Mouse (Mus musculus) natural killer cell, adult 2 months (primary cell): ENCODE results near the gene Rhox4a.
"Not testable (repeated sequence)": the region's sequence is repeated elsewhere in the genome, so short reads cannot be mapped to it uniquely, and the experiment has no call there.

Experiments used
- DNase-seq, 2 experiments: peaks; one replicate each; pipeline ENCODE4 v3.0.0; 2022; ENCODE audit warnings: low spot score in 2 of 2

Gene Rhox4a

GRCm38 (mm10) chrX:37265038-37265437, at the start of gene Rhox4a:
Rhox4a (plus strand) TSS chrX:37265338.
- DNase-seq: not testable (repeated sequence)

GRCm38 (mm10) chrX:37222158-37222557, 43.0 kb upstream of the Rhox4a start, which contains the start of gene Rhox1:
Rhox1 (minus strand) TSS chrX:37222258.
- DNase-seq: not testable (repeated sequence)

GRCm38 (mm10) chrX:37244676-37245075, 20.5 kb upstream of the Rhox4a start, which contains the start of gene Rhox2a:
Rhox2a (plus strand) TSS chrX:37244976.
- not testable (repeated sequence) for DNase-seq

- not testable (repeated sequence) for DNase-seq
These were observed 15.5 kb upstream of the Rhox4a start, which contains the start of gene Rhox3a for GRCm38 (mm10) chrX:37249619-37250018. Rhox3a (plus strand) TSS chrX:37249919.
